Mouse (Mus musculus) midbrain, embryonic 13.5 days (tissue): ENCODE measurements at regions not wholly inside any gene's neighbourhood (a gene's known extent, or its start where the extent isn't known, plus 50 kb on each side); places are given as distances from the start of the nearest gene placed in this dataset.
A peak's percentile ranks its signal among the peaks of the same experiment; 100 is the strongest.

Experiments
- ATAC-seq: fragments of 200-750 bp; cut with Nextera tagmentation; 2 replicates; pipeline ENCODE4 v1.8.0; 2017; ENCODE audit warnings: mild to moderate bottlenecking, moderate TSS enrichment, moderate library complexity
- H3K27ac ChIP-seq: fragments of 300-500 bp; sonication (generic); 2 replicates; pipeline ENCODE4 v1.5.1; 2015; ENCODE audit warnings: inconsistent platforms, mild to moderate bottlenecking, moderate library complexity
- H3K27me3 ChIP-seq: fragments of 300-500 bp; sonication (generic); 2 replicates; pipeline ENCODE4 v1.6.1; 2015; ENCODE audit warnings: mild to moderate bottlenecking, inconsistent platforms
- H3K36me3 ChIP-seq: fragments of 300-500 bp; sonication (generic); 2 replicates; pipeline ENCODE4 v1.6.1; 2015; ENCODE audit warnings: mild to moderate bottlenecking, inconsistent platforms
- H3K4me1 ChIP-seq: fragments of 300-500 bp; sonication (generic); replicated peaks from 2 replicates; pipeline ENCODE4 v1.6.1; 2015; ENCODE audit warnings: inconsistent platforms
- H3K4me2 ChIP-seq: fragments of 300-500 bp; sonication (generic); replicated peaks from 2 replicates; pipeline ENCODE4 v1.6.1; 2015; ENCODE audit warnings: moderate library complexity, mild to moderate bottlenecking, inconsistent platforms
- H3K4me3 ChIP-seq: fragments of 300-500 bp; sonication (generic); replicated peaks from 2 replicates; pipeline ENCODE4 v1.5.1; 2015; ENCODE audit warnings: mild to moderate bottlenecking, inconsistent platforms
- H3K9ac ChIP-seq: fragments of 300-500 bp; sonication (generic); replicated peaks from 2 replicates; pipeline ENCODE4 v1.6.1; 2015; ENCODE audit warnings: mild to moderate bottlenecking, inconsistent platforms
- H3K9me3 ChIP-seq: fragments of 300-500 bp; sonication (generic); 2 replicates; pipeline ENCODE4 v1.6.1; 2016; ENCODE audit warnings: mild to moderate bottlenecking, inconsistent platforms
- WGBS: fragments of 180-500 bp; shearing (Covaris S2); methylation state at CpG from one replicate; pipeline ENCODE4 v1.1.7; 2015; 5-methylcytosine and 5-hydroxymethylcytosine counted together

- WGBS: 88% methylated on average over 5 of the region's 5 CpGs
- Histone ChIP-seq H3K9ac (no peak overlapping the region), H3K9me3 (no peaks in the 10 kb centered on the region), H3K4me2 (no peak overlapping the region), H3K36me3 (no peaks in the 10 kb centered on the region), H3K4me3 (no peak overlapping the region), H3K4me1 (peaks cover 9% of the 10 kb centered on the region; the same call in 1 of the 2 replicates), H3K27ac (no peak overlapping the region), H3K27me3 (peaks cover 3% of the 10 kb centered on the region; the same call in 1 of the 2 replicates)
- ATAC-seq: no peak
Observed at GRCm38 (mm10) chr2:167845370-167845769, 86.5 kb upstream of the Ptpn1 start.

- H3K27me3 ChIP-seq: peaks cover 3% of the 10 kb centered on the region; the same call in 1 of the 2 replicates
- H3K27ac ChIP-seq: no peak overlapping the region
- H3K36me3 ChIP-seq: no peaks in the 10 kb centered on the region
- ATAC-seq: no peak
- H3K4me1 ChIP-seq: peaks cover 9% of the 10 kb centered on the region; the same call in 1 of the 2 replicates
- 88% methylated on average over 7 of the region's 7 CpGs for WGBS
- H3K4me2 ChIP-seq: no peak overlapping the region
- no peak overlapping the region for H3K4me3 ChIP-seq
- H3K9me3 ChIP-seq: no peaks in the 10 kb centered on the region
- H3K9ac ChIP-seq: no peak overlapping the region
Observed at GRCm38 (mm10) chr2:167844556-167844955, 87.3 kb upstream of the Ptpn1 start.

DNA sequence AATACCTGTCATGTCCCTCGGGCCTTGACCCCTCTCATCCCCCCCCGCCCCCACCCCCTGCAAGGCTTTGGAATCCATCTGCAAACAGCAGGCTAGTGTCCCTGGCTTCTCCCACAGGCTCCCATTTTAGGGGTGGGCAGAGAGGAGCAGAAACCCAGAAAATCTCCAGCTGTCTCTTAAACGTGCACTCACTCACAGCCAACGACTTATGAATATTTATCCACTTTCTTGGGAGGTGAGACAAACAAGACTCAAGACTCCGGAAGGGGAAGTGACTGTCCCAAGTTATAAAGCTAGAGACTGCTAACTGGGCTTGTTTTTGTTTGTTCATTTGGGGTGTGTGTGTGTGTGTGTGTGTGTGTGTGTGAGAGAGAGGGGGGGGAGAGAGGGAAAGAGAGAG is 87.9 kb upstream of the Ptpn1 start:
- no peak overlapping the region for H3K9ac ChIP-seq
- H3K4me1 ChIP-seq: peaks cover 9% of the 10 kb centered on the region; the same call in 1 of the 2 replicates
- no peak overlapping the region for H3K4me3 ChIP-seq
- ATAC-seq: no peak
- no peak overlapping the region for H3K4me2 ChIP-seq
- WGBS: 53% methylated on average over 5 of the region's 5 CpGs
- no peaks in the 10 kb centered on the region for H3K36me3 ChIP-seq
- H3K9me3 ChIP-seq: no peaks in the 10 kb centered on the region
- H3K27ac ChIP-seq: no peak overlapping the region
- H3K27me3 ChIP-seq: peaks cover 3% of the 10 kb centered on the region; the same call in 1 of the 2 replicates

- no peaks in the 10 kb centered on the region for H3K9me3 ChIP-seq
- no peak overlapping the region for H3K4me3 ChIP-seq
- peaks cover 9% of the 10 kb centered on the region; the same call in 1 of the 2 replicates for H3K4me1 ChIP-seq
- H3K9ac ChIP-seq: no peak overlapping the region
- H3K27me3 ChIP-seq: peaks cover 3% of the 10 kb centered on the region; the same call in 1 of the 2 replicates
- ATAC-seq: no peak
- 80% methylated on average over 2 of the region's 2 CpGs for WGBS
- H3K36me3 ChIP-seq: no peaks in the 10 kb centered on the region
- no peak overlapping the region for H3K27ac ChIP-seq
- H3K4me2 ChIP-seq: no peak overlapping the region
Observed at GRCm38 (mm10) chr2:167842993-167843392, 88.9 kb upstream of the Ptpn1 start.

DNA sequence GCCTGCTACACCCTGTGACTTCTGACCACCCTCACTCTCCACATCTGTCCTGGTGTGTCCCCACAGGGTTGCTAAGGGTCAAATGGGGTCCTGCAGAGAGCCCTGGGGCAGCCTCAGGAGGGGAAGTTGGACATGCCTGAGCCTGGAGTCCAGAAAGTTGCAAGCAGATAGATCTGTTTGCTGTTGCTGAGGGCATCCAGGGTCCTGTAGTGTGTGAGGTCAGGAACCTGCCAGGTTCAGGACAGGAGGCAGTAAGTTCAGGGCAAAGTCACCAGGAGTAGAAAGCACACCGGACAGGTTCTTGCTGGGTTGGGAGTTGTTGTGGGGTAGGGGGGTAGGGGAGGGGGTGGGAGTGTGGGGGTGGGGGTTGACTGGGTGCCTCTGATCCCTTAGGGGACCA is 89.4 kb upstream of the Ptpn1 start:
- Histone ChIP-seq H3K36me3 (no peaks in the 10 kb centered on the region), H3K27me3 (peaks cover 3% of the 10 kb centered on the region; the same call in 1 of the 2 replicates), H3K27ac (no peak overlapping the region), H3K4me3 (no peak overlapping the region), H3K4me1 (peaks cover 9% of the 10 kb centered on the region; the same call in 1 of the 2 replicates), H3K9me3 (no peaks in the 10 kb centered on the region), H3K9ac (no peak overlapping the region), H3K4me2 (no peak overlapping the region)
- WGBS: 72% methylated on average over 1 of the region's 1 CpGs
- ATAC-seq: no peak

- H3K9ac ChIP-seq: no peak overlapping the region
- H3K27ac ChIP-seq: no peak overlapping the region
- no peaks in the 10 kb centered on the region for H3K9me3 ChIP-seq
- H3K4me2 ChIP-seq: no peak overlapping the region
- peaks cover 3% of the 10 kb centered on the region; the same call in 1 of the 2 replicates for H3K27me3 ChIP-seq
- H3K4me1 ChIP-seq: peaks cover 9% of the 10 kb centered on the region; the same call in 1 of the 2 replicates
- H3K4me3 ChIP-seq: no peak overlapping the region
- ATAC-seq: no peak
- 38% methylated on average over 22 of the region's 22 CpGs for WGBS
- no peaks in the 10 kb centered on the region for H3K36me3 ChIP-seq
Observed at GRCm38 (mm10) chr2:167841339-167842240, 90.3 kb upstream of the Ptpn1 start.

- Histone ChIP-seq H3K27me3 (peaks cover 3% of the 10 kb centered on the region; the same call in 1 of the 2 replicates), H3K9ac (no peak overlapping the region), H3K4me3 (no peak overlapping the region), H3K4me2 (no peak overlapping the region), H3K4me1 (peaks cover 9% of the 10 kb centered on the region; the same call in 1 of the 2 replicates), H3K9me3 (no peaks in the 10 kb centered on the region), H3K36me3 (no peaks in the 10 kb centered on the region), H3K27ac (no peak overlapping the region)
- 89% methylated on average over 9 of the region's 9 CpGs for WGBS
- ATAC-seq: no peak
Observed at GRCm38 (mm10) chr2:167840344-167840743, 91.5 kb upstream of the Ptpn1 start.

DNA sequence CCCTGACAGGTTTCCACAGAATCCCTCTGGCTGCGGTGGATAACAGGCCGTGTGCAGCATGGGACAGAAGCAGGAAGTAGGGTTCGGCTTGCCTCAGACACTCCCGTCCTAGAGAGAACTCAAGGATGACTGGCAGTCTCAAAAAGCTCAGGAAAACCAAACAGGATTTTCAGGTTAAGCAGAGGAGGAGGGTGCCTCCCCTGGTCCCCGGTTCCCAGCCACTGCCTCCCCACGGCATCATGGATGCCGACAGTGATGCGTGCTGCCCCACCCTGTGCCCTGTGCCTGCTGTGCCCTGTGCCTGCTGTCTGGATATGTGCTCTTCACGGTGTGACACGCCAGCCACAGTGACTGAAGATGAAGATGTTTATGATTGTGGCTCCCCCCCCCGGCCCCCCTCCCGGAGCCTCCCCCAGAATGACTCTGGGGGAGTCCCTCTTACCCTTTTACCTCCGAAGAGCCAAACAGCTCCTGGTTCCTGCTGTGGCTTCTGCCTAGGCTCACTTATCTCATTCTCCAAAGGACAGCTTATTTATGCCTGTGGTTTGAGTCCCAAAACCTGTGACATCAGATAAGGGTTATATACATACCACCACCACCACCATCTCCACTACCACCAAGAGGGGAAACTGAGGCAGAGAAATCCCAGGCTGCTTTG is 92.4 kb upstream of the Ptpn1 start:
- Histone ChIP-seq H3K4me2 (no peak overlapping the region), H3K27me3 (peaks cover 3% of the 10 kb centered on the region; the same call in 1 of the 2 replicates), H3K4me1 (peaks cover 11% of the 10 kb centered on the region; the same call in 1 of the 2 replicates), H3K36me3 (no peaks in the 10 kb centered on the region), H3K9me3 (no peaks in the 10 kb centered on the region), H3K27ac (no peak overlapping the region), H3K4me3 (no peak overlapping the region), H3K9ac (no peak overlapping the region)
- WGBS: 77% methylated on average over 13 of the region's 13 CpGs
- no peak for ATAC-seq

GRCm38 (mm10) chr2:167837596-167837995 is 94.3 kb upstream of the Ptpn1 start:
- Histone ChIP-seq H3K9me3 (no peaks in the 10 kb centered on the region), H3K36me3 (no peaks in the 10 kb centered on the region), H3K27ac (no peak overlapping the region), H3K27me3 (no peaks in the 10 kb centered on the region), H3K4me1 (peaks cover 26% of the 10 kb centered on the region), H3K4me3 (no peak overlapping the region), H3K4me2 (no peak overlapping the region), H3K9ac (no peak overlapping the region)
- 46% methylated on average over 4 of the region's 4 CpGs for WGBS
- ATAC-seq: no peak

- 28% methylated on average over 7 of the region's 7 CpGs for WGBS
Observed at GRCm38 (mm10) chr2:167836611-167837010, 95.2 kb upstream of the Ptpn1 start.

GRCm38 (mm10) chr2:167834605-167835004 is 97.3 kb upstream of the Ptpn1 start:
- H3K27me3 ChIP-seq: no peaks in the 10 kb centered on the region
- no peak for ATAC-seq
- WGBS: 82% methylated on average over 8 of the region's 8 CpGs
- no peak overlapping the region for H3K4me3 ChIP-seq
- no peaks in the 10 kb centered on the region for H3K36me3 ChIP-seq
- no peak overlapping the region for H3K4me2 ChIP-seq
- no peaks in the 10 kb centered on the region for H3K9me3 ChIP-seq
- no peak overlapping the region for H3K27ac ChIP-seq
- peaks cover 16% of the 10 kb centered on the region for H3K4me1 ChIP-seq
- 0 out of 2 replicates have a peak overlapping the region, but pooled peaks have one; percentile 20 for H3K9ac ChIP-seq

More at GRCm38 (mm10) chr2:167836611-167837010, 95.2 kb upstream of the Ptpn1 start:
- H3K9me3 ChIP-seq: no peaks in the 10 kb centered on the region
- H3K27me3 ChIP-seq: no peaks in the 10 kb centered on the region
- H3K27ac ChIP-seq: no peak overlapping the region
- no peak overlapping the region for H3K4me2 ChIP-seq
- no peaks in the 10 kb centered on the region for H3K36me3 ChIP-seq
- H3K4me1 ChIP-seq: peaks cover 18% of the 10 kb centered on the region
- H3K9ac ChIP-seq: no peak overlapping the region
- H3K4me3 ChIP-seq: no peak overlapping the region
- ATAC-seq: no peak
